Mouse (Mus musculus): Measurements from ENCODE around the gene Neurl3. TPM values are rescaled to one million over a fixed set of nuclear protein-coding genes. Genes with fewer than 3 reads are reported as not detected.

Neurl3 gene
- polyA plus RNA-seq, 1 experiment, result 0.12 TPM

- H3K4me3 ChIP-seq (ENCODE audit: control insufficient read depth, low read depth, low read length), result no peak overlapping the region
- no peaks in the 10 kb centered on the region for H3K27me3 ChIP-seq (ENCODE audit: control insufficient read depth, insufficient read depth, low read length)
- no peak for TF ChIP-seq POLR2A (IDR thresholded peaks at IDR 0.05; ENCODE audit: control insufficient read depth, low read depth, low read length)
- TF ChIP-seq CTCF (IDR thresholded peaks at IDR 0.05; ENCODE audit: control insufficient read depth, insufficient read depth, insufficient replicate concordance, low read depth, low read length), result no peak
- H3K4me1 ChIP-seq (ENCODE audit: control insufficient read depth, insufficient read depth, low read length), result no peaks in the 10 kb centered on the region
- H3K36me3 ChIP-seq (ENCODE audit: control insufficient read depth, insufficient read depth, low read length), result peaks cover 3% of the 10 kb centered on the region; the same call in 1 of the 2 replicates
- H3K27ac ChIP-seq (ENCODE audit: control insufficient read depth, insufficient read depth, low read depth, low read length), result no peak overlapping the region
Measured at GRCm38 (mm10) chr1:36233218-36233617, 41.3 kb downstream of the Neurl3 start.

DNA sequence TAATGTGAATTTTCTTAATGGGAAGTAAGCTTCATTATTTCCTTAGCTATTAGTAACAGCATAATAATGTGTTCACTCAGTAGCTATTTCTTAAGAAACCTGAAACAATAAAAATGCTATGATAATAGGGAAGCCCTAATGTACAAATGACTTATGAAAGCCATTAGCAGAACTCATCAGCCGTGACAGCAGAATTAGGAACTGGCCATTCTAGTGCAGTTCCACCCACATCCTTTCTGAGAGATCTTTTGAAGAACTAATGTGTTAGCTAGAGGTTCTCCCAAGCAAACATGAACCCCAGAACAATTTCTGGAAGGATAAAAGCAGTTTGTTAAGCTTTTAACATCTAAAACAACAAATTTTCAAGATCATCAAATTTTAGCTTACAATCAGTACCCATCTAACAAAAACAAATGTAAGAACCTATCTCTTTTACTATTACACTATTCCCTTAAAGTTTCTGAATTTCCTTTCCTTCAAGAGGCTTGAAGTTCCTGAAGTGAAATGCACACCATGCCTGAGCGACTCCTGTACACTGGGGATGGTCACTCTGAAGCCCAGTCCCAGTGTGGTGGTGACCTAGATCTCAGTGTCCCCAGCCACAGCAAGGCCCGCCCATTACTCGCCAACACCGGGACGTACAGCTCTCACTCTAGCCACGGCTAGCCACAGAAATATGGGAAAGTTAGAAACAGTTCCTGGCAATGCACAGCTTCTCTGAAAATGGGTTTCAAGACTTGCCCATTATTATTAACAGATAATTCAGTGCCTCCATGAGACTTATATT, 43.4 kb downstream of the Neurl3 start:
- H3K27me3 ChIP-seq (ENCODE audit: control insufficient read depth, insufficient read depth, low read length), result no peaks in the 10 kb centered on the region
- no peak overlapping the region for H3K27ac ChIP-seq (ENCODE audit: control insufficient read depth, insufficient read depth, low read depth, low read length)
- H3K4me1 ChIP-seq (ENCODE audit: control insufficient read depth, insufficient read depth, low read length), result no peaks in the 10 kb centered on the region
- H3K4me3 ChIP-seq (ENCODE audit: control insufficient read depth, low read depth, low read length), result no peak overlapping the region
- TF ChIP-seq POLR2A (IDR thresholded peaks at IDR 0.05; ENCODE audit: control insufficient read depth, low read depth, low read length) (no peak), CTCF (IDR thresholded peaks at IDR 0.05; ENCODE audit: control insufficient read depth, insufficient read depth, insufficient replicate concordance, low read depth, low read length) (no peak)
- H3K36me3 ChIP-seq (ENCODE audit: control insufficient read depth, insufficient read depth, low read length), result peaks cover 3% of the 10 kb centered on the region; the same call in 1 of the 2 replicates

- Histone ChIP-seq H3K36me3 (ENCODE audit: control insufficient read depth, insufficient read depth, low read length) (no peaks in the 10 kb centered on the region), H3K27me3 (ENCODE audit: control insufficient read depth, insufficient read depth, low read length) (no peaks in the 10 kb centered on the region), H3K27ac (ENCODE audit: control insufficient read depth, insufficient read depth, low read depth, low read length) (no peak overlapping the region), H3K4me1 (ENCODE audit: control insufficient read depth, insufficient read depth, low read length) (no peaks in the 10 kb centered on the region), H3K4me3 (ENCODE audit: control insufficient read depth, low read depth, low read length) (no peak overlapping the region)
- TF ChIP-seq CTCF (IDR thresholded peaks at IDR 0.05; ENCODE audit: control insufficient read depth, insufficient read depth, insufficient replicate concordance, low read depth, low read length), result no peak
- TF ChIP-seq POLR2A (IDR thresholded peaks at IDR 0.05; ENCODE audit: control insufficient read depth, low read depth, low read length), result no peak
Measured at GRCm38 (mm10) chr1:36228461-36228860, 46.0 kb downstream of the Neurl3 start.

GRCm38 (mm10) chr1:36224648-36225047, 49.8 kb downstream of the Neurl3 start:
- TF ChIP-seq CTCF (IDR thresholded peaks at IDR 0.05; ENCODE audit: control insufficient read depth, insufficient read depth, insufficient replicate concordance, low read depth, low read length) (no peak), POLR2A (IDR thresholded peaks at IDR 0.05; ENCODE audit: control insufficient read depth, low read depth, low read length) (no peak)
- Histone ChIP-seq H3K4me3 (ENCODE audit: control insufficient read depth, low read depth, low read length) (no peak overlapping the region), H3K4me1 (ENCODE audit: control insufficient read depth, insufficient read depth, low read length) (no peaks in the 10 kb centered on the region), H3K27me3 (ENCODE audit: control insufficient read depth, insufficient read depth, low read length) (no peaks in the 10 kb centered on the region), H3K36me3 (ENCODE audit: control insufficient read depth, insufficient read depth, low read length) (no peaks in the 10 kb centered on the region), H3K27ac (ENCODE audit: control insufficient read depth, insufficient read depth, low read depth, low read length) (no peak overlapping the region)

Other genes with a start within 250 kb of the Neurl3 start
- gene Hs6st1, start 206.3 kb downstream of the Neurl3 start, polyA plus RNA-seq (2012; rRNA removed), result 4.9 and 5.0 TPM in 2 replicates
- gene Uggt1, start 30.0 kb downstream of the Neurl3 start, polyA plus RNA-seq (2012; rRNA removed), result 6.0 and 8.4 TPM in 2 replicates
- 2.1 and 2.4 TPM in 2 replicates for gene Arid5a, start 33.1 kb upstream of the Neurl3 start, polyA plus RNA-seq (2012; rRNA removed)
- 118 and 141 TPM in 2 replicates for gene Kansl3, start 94.5 kb upstream of the Neurl3 start, polyA plus RNA-seq (2012; rRNA removed)
- 80.7 and 80.9 TPM in 2 replicates for gene Fer1l5, start 97.6 kb upstream of the Neurl3 start, polyA plus RNA-seq (2012; rRNA removed)
- gene Lman2l, start 170.6 kb upstream of the Neurl3 start, polyA plus RNA-seq (2012; rRNA removed), result 18.7 and 22.1 TPM in 2 replicates
- gene Cnnm4, start 196.9 kb upstream of the Neurl3 start, polyA plus RNA-seq (2012; rRNA removed), result 14.1 and 14.6 TPM in 2 replicates
- 5.6 and 5.9 TPM in 2 replicates for gene Cnnm3, start 237.2 kb upstream of the Neurl3 start, polyA plus RNA-seq (2012; rRNA removed)

Data from testis, adult 2 months (tissue).